Mouse (Mus musculus): ENCODE measurements around the gene Piwil4.

DNA sequence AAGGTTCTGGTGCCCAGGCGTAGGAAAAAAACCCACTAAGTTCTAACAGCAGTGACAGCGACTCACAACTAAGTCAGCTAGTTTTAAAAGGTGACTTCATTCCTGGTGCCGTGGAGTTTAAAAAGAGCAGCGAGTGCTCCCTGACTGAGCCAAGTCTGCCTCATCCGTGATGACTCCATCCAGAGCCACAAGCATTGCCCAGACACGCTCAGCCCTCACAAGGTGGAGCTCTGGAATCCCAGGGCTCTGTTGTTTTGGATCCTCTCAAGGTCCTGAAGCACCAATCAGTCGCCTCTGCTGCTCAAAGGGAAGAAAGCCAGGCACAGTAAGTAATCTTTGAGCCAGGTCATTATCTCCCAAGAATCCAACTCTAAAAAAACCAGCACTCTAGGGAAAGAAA lies 77.7 kb downstream of the Piwil4 start:
- no peak for TF ChIP-seq CTCF (IDR thresholded peaks at IDR 0.05)
- TF ChIP-seq EP300 (IDR thresholded peaks at IDR 0.05): no peak
